Mouse (Mus musculus): ENCODE results near the gene Slc33a1.

The Slc33a1 gene

DNA sequence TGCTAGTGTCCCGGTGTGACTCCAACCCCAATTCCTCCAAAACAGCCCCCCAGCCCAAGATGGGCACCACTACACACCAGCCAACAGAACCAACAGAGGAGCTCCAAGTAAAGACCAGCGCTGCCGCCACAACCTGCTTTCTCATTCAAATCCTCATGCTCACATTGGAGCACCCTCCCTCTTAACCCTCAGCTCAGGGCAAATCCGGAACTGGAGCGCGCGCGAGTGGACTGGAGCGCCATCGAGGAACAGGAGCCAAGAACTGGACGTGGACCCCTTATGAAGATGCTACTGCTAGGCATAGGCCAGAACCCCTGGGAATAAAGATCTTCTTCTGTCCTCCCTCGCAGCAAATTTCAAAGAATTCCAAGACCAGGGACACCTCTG lies 65.3 kb downstream of the Slc33a1 start, which contains the start of gene Plch1:
Gene Plch1 (minus strand): TSS at position 164 of the 387 bp plus-strand sequence.
- in situ Hi-C loops (cut with MboI; ENCODE audit: unreplicated experiment in 2 of 2), result loop anchor here (25.0 kb wide), 2 partner anchors 962 to 1387 kb away; partner anchors contain the start of gene Dhx36 (in 1 of the 2)

- in situ Hi-C loops (cut with MboI; ENCODE audit: unreplicated experiment in 2 of 2), result loop anchor here (25.0 kb wide), 2 partner anchors 961 to 1386 kb away; partner anchors contain the start of gene Dhx36 (in 1 of the 2)
These were observed 65.8 kb downstream of the Slc33a1 start for GRCm38 (mm10) chr3:63898581-63899308.

GRCm38 (mm10) chr3:63897177-63897576 lies 67.4 kb downstream of the Slc33a1 start:
- in situ Hi-C loops (cut with MboI; ENCODE audit: unreplicated experiment in 2 of 2), result loop anchor here (25.0 kb wide), 2 partner anchors 960 to 1385 kb away; partner anchors contain the start of gene Dhx36 (in 1 of the 2)

- in situ Hi-C loops (cut with MboI; ENCODE audit: unreplicated experiment in 2 of 2), result loop anchor here (25.0 kb wide), 2 partner anchors 959 to 1384 kb away; partner anchors contain the start of gene Dhx36 (in 1 of the 2)
These were observed 68.3 kb downstream of the Slc33a1 start for GRCm38 (mm10) chr3:63896303-63896702.

DNA sequence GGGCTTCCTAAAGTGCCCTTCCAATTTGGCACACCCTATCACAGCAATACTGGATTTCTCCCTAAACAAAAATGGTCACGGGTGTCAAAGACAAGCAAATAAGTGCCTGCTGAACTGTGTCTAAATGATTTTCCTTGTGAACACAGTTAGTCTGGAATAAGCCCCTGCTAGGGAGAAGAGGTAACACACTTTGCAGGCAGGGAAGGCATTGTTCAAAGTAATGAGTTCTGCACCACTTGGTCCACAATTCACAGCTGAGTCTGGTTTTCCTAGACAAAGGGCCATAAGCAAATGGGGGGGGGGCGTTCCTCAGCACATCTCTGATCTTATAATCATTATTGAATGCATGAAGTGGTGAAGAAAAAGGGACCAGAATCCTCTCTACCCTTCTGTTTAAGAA lies 68.8 kb downstream of the Slc33a1 start:
- in situ Hi-C loops (cut with MboI; ENCODE audit: unreplicated experiment in 2 of 2), result loop anchor here (25.0 kb wide), 2 partner anchors 958 to 1383 kb away; partner anchors contain the start of gene Dhx36 (in 1 of the 2)

- in situ Hi-C loops (cut with MboI; ENCODE audit: unreplicated experiment in 2 of 2), result loop anchor here (5.0 to 25.0 kb wide), 3 partner anchors 34 to 1381 kb away; partner anchors contain the start of genes Dhx36 (in 1 of the 2) and E130311K13Rik (in 1 of the 2)
These were observed 70.9 kb downstream of the Slc33a1 start for GRCm38 (mm10) chr3:63893677-63894076.

DNA sequence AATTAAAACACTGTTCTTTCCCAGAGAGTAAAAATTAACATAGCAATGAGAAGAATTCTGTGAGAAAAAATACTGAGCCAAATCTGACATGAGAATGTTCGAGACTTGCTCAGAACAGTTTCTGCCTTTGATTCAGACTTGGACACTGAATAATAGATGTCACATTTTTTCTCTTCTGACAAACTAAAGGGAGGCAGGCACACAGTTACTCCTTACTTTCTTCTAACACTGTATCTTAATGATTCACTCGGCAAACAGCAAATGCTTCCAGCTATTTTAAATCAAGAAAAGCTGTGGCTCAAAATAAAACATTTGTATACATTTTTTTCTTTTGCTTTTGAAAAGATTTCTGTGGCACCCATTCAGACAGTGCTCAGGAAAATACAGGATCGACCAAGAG lies 72.4 kb downstream of the Slc33a1 start:
- in situ Hi-C loops (cut with MboI; ENCODE audit: unreplicated experiment in 2 of 2), result loop anchor here (5.0 to 25.0 kb wide), 3 partner anchors 35 to 1380 kb away; partner anchors contain the start of genes Dhx36 (in 1 of the 2) and E130311K13Rik (in 1 of the 2)
